Mouse (Mus musculus): Measurements from ENCODE around the gene Tas2r136.

GRCm38 (mm10) chr6:132754430-132754829, 23.5 kb downstream of the Tas2r136 start, which contains the start of gene Tas2r124:
- no peak for TF ChIP-seq EP300 (IDR thresholded peaks at IDR 0.05; ENCODE audit: low read length)
- no peak for TF ChIP-seq ZC3H11A (IDR thresholded peaks at IDR 0.05; ENCODE audit: low read depth, low read length)
- no peak for TF ChIP-seq CTCF (conservative IDR thresholded peaks at IDR 0.05 in 1 of 2, IDR thresholded peaks at IDR 0.05 in 1 of 2; ENCODE audit: low read depth in 2 of 2, low read length in 2 of 2)
- TF ChIP-seq POLR2A (IDR thresholded peaks at IDR 0.05; ENCODE audit: low read depth, low read length), result no peak
- TF ChIP-seq MAZ (IDR thresholded peaks at IDR 0.05; ENCODE audit: low read depth, low read length), result no peak
- no peak for TF ChIP-seq USF2 (conservative IDR thresholded peaks at IDR 0.05; ENCODE audit: low read depth, low read length)
- no peak for TF ChIP-seq NRF1 (IDR thresholded peaks at IDR 0.05; ENCODE audit: low read depth, low read length)
- TF ChIP-seq CHD2 (IDR thresholded peaks at IDR 0.05; ENCODE audit: low read length), result no peak
- TF ChIP-seq POLR2AphosphoS2 (IDR thresholded peaks at IDR 0.05; ENCODE audit: low read depth, low read length), result no peak
- no peak for TF ChIP-seq ZMIZ1 (IDR thresholded peaks at IDR 0.05; ENCODE audit: low read depth, low read length)
- no peak for TF ChIP-seq GABPA (IDR thresholded peaks at IDR 0.05; ENCODE audit: insufficient replicate concordance, low read depth, low read length)
- TF ChIP-seq MYC (IDR thresholded peaks at IDR 0.05; ENCODE audit: low read depth, low read length), result no peak

All from CH12.LX (cell line).